Comparison of ENCODE assay signal across 9 mouse cellular contexts in genomic region chr5:17888598-17888997, GRCm38 (mm10). TPM values are rescaled to one million over a fixed set of nuclear protein-coding genes. Genes with fewer than 3 reads are reported as not detected.
A peak's percentile ranks its signal among the peaks of the same experiment; 100 is the strongest.
DNase-seq lines count a peak whose midpoint lies in the region; ATAC-seq and TF ChIP-seq lines count a peak whose summit lies in the region.
"Had no signal": no experiment of that assay in that cellular context is flagged by ENCODE, and none has a peak within 500 bp of the region (broad histone marks: within the 10 kb centered on the region; RNA-seq: fewer than 3 reads in every experiment).

TSS of gene Cd36 (minus strand) at chr5:17888801.

- no peak for ATAC-seq in limb, embryonic 13.5 days (ENCODE audit: low FRiP score, low read depth)
- no peak for ATAC-seq in midbrain, postnatal 0 days (ENCODE audit: low FRiP score)

- no peak within 1 kb of the TSS for H3K4me2 ChIP-seq in limb, embryonic 13.5 days (replicated peaks)
- H3K4me2 ChIP-seq in midbrain, postnatal 0 days (ENCODE audit: low read depth, low read length, poor library complexity, severe bottlenecking) = no peak within 1 kb of the TSS

- WGBS in limb, embryonic 13.5 days = 50% methylated on average over 5 of the region's 5 CpGs
- 44% methylated on average over 5 of the region's 5 CpGs for WGBS in limb, embryonic 10.5 days
- WGBS in midbrain, postnatal 0 days = 75% methylated on average over 5 of the region's 5 CpGs

- no peaks in the 10 kb centered on the region for H3K36me3 ChIP-seq in limb, embryonic 13.5 days
- H3K36me3 ChIP-seq in limb, embryonic 10.5 days = no peaks in the 10 kb centered on the region
- H3K36me3 ChIP-seq in midbrain, postnatal 0 days (ENCODE audit: insufficient read depth, low read length) = no peaks in the 10 kb centered on the region

- no peaks in the 10 kb centered on the region for H3K4me1 ChIP-seq in limb, embryonic 13.5 days
- no peaks in the 10 kb centered on the region for H3K4me1 ChIP-seq in limb, embryonic 10.5 days
- no peaks in the 10 kb centered on the region for H3K4me1 ChIP-seq in midbrain, postnatal 0 days (ENCODE audit: insufficient read depth, low read length)

- no peaks in the 10 kb centered on the region for H3K9me3 ChIP-seq in limb, embryonic 13.5 days
- no peaks in the 10 kb centered on the region for H3K9me3 ChIP-seq in limb, embryonic 10.5 days (replicated peaks)
- H3K9me3 ChIP-seq in midbrain, postnatal 0 days (ENCODE audit: low read length) = no peaks in the 10 kb centered on the region

- H3K9ac ChIP-seq in limb, embryonic 13.5 days = no peak within 1 kb of the TSS
- H3K9ac ChIP-seq in midbrain, postnatal 0 days (replicated peaks; ENCODE audit: low read length, poor library complexity, severe bottlenecking) = no peak within 1 kb of the TSS
- H3K9ac ChIP-seq: liver, embryonic 14.5 days had no signal

- no peak within 1 kb of the TSS for H3K27ac ChIP-seq in limb, embryonic 13.5 days
- no peak within 1 kb of the TSS for H3K27ac ChIP-seq in limb, embryonic 10.5 days
- H3K27ac ChIP-seq in midbrain, postnatal 0 days (ENCODE audit: low read depth, low read length) = no peak within 1 kb of the TSS
- H3K27ac ChIP-seq: liver, embryonic 14.5 days had no signal

- DNase-seq in limb, embryonic 10.5 days (ENCODE audit: low spot score) = no peak
- DNase-seq in heart, adult 8-10 months (ENCODE audit: low spot score) = peak; percentile 71
- peak; percentile 8 for DNase-seq in kidney, postnatal 10 days
- peak; percentile 21 for DNase-seq in skeletal muscle tissue, adult 2 months (ENCODE audit: low read depth, low spot score)
- DNase-seq in urinary bladder, postnatal 36 days (ENCODE audit: low spot score in 2 of 2) = no peak
- DNase-seq in midbrain, postnatal 0 days (ENCODE audit: low spot score) = no peak
- DNase-seq in frontal cortex, adult 2 months (ENCODE audit: extremely low spot score in 1 of 2, low spot score in 1 of 2) = no peak

- no peak for TF ChIP-seq CTCF in midbrain, postnatal 0 days (IDR thresholded peaks at IDR 0.05)

- no peaks in the 10 kb centered on the region for H3K27me3 ChIP-seq in limb, embryonic 13.5 days
- H3K27me3 ChIP-seq in limb, embryonic 10.5 days (ENCODE audit: low read depth, poor library complexity, severe bottlenecking) = no peaks in the 10 kb centered on the region
- no peaks in the 10 kb centered on the region for H3K27me3 ChIP-seq in midbrain, postnatal 0 days (ENCODE audit: insufficient read depth, low read length)

- no peak within 1 kb of the TSS for H3K4me3 ChIP-seq in limb, embryonic 13.5 days
- H3K4me3 ChIP-seq in limb, embryonic 10.5 days = no peak within 1 kb of the TSS
- H3K4me3 ChIP-seq in midbrain, postnatal 0 days (ENCODE audit: low read depth, low read length) = no peak within 1 kb of the TSS

RNA-seq across cellular contexts. Expression of gene Cd36, which starts in this region (rescaled TPM):
- 9.8 and 11.4 TPM in 2 replicates for polyA plus RNA-seq in limb, embryonic 13.5 days (2015; fragmentation: Nextera tagmentation; extraction: Ambion mirVana)
- 0.48 and 0.83 TPM in 2 replicates for polyA plus RNA-seq in limb, embryonic 10.5 days (2016; fragmentation: Nextera tagmentation; extraction: Ambion mirVana)
- 1,000 to 10,000 TPM; 1,805 to 2,010 (median 1,953) TPM for total RNA-seq in heart, adult 8-10 months (2022)
- total RNA-seq in midbrain, postnatal 0 days (2014; rRNA removed) = 2.2 and 2.6 TPM in 2 replicates
- polyA plus RNA-seq in midbrain, postnatal 0 days (2015; fragmentation: Nextera tagmentation; extraction: Ambion mirVana) = 1.9 and 2.2 TPM in 2 replicates
- 0.76 and 0.88 TPM in 2 replicates for polyA plus RNA-seq in frontal cortex, adult 2 months (2012; rRNA removed)

Comparison
In these comparisons a context has a peak if more than half of its experiments do, and no peak if none do; other contexts are left out.
1. RNA of gene Cd36 (total RNA-seq): 1,805 to 2,010 TPM in heart, adult 8-10 months; 2.2 to 2.6 TPM in midbrain, postnatal 0 days; every median in the first group is over 100 times any median in the second.
2. DNase-seq: peak in heart, adult 8-10 months (single experiment), kidney, postnatal 10 days (single experiment) and skeletal muscle tissue, adult 2 months (single experiment); none in limb, embryonic 10.5 days (single experiment), urinary bladder, postnatal 36 days (0 of 2), midbrain, postnatal 0 days (single experiment) and frontal cortex, adult 2 months (0 of 2).